Mouse (Mus musculus) cerebral cortex, adult 2 months (tissue): ENCODE results near the gene Atp5s.

Source experiments
- WGBS: fragments of 180-500 bp; shearing (Covaris S2); methylation state at CpG from one replicate; pipeline ENCODE4 v1.1.7; 2018; 5-methylcytosine and 5-hydroxymethylcytosine counted together

The Atp5s gene

GRCm38 (mm10) chr12:69733923-69734322 is 9.2 kb downstream of the Atp5s start:
- 55% methylated on average over 3 of the region's 3 CpGs for WGBS

DNA sequence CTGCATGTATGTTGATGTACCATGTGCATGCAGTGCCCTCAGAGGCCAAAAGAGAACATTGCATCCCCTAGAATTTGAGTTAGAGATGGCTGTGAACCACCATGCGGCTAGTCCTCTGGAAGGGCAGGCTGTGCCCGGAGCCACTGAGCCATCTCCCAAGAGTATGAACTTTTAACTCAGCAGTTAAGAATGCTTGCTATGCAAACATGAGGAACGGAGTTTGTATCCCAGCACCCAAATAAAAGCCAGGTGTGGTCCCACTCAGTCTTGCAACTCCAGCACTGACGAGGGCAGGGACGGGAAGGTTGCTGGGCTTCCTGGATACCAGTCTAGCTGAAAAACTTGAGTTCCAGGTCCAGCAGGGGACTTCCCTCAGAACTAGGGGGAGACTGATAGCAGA is 17.2 kb downstream of the Atp5s start:
- WGBS: 91% methylated on average over 5 of the region's 5 CpGs

DNA sequence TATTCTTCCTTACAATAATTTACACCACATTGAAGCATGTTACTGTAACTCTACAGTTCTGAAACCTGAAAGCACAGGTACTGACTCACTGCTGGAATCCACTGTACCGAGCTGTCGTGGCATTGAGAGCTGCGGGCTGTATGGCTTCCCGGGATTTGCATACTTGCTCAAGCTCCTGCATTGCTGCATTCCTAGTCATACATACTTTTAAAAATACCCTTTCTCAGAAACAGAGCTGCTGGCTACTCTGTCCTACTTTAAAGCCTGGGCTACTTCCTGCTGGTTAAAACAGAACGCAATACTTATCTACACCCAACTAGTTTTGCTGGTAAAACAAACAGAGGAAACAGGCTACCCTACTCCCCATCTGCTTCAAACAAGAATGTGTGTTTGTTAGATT is 19.4 kb downstream of the Atp5s start:
- WGBS: 59% methylated on average over 5 of the region's 5 CpGs

- 61% methylated on average over 10 of the region's 10 CpGs for WGBS
Observed at GRCm38 (mm10) chr12:69751864-69752341, 27.2 kb downstream of the Atp5s start.

GRCm38 (mm10) chr12:69753936-69754335 is 29.2 kb downstream of the Atp5s start:
- 69% methylated on average over 5 of the region's 5 CpGs for WGBS

DNA sequence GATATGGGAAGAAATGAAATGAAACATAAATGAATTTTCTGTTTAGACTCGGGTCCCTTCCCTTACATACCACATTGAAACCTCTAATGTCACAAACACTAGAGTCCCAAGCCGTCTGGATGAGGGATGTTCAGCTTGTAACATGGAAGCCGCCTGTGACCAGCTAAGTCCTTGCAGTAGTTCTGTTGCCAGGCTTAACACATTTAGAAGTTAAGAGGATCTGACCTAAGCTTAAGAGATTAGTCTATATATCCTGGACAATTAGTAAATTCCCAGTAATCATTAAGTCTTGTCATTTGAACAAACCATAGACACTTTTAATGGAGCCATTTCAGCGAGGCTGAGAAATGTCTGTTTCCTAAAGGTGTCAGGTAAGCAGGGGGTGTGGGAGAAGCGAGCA is 31.3 kb downstream of the Atp5s start:
- 92% methylated on average over 5 of the region's 5 CpGs for WGBS

GRCm38 (mm10) chr12:69757418-69758141 is 32.8 kb downstream of the Atp5s start:
- WGBS: 39% methylated on average over 22 of the region's 22 CpGs

DNA sequence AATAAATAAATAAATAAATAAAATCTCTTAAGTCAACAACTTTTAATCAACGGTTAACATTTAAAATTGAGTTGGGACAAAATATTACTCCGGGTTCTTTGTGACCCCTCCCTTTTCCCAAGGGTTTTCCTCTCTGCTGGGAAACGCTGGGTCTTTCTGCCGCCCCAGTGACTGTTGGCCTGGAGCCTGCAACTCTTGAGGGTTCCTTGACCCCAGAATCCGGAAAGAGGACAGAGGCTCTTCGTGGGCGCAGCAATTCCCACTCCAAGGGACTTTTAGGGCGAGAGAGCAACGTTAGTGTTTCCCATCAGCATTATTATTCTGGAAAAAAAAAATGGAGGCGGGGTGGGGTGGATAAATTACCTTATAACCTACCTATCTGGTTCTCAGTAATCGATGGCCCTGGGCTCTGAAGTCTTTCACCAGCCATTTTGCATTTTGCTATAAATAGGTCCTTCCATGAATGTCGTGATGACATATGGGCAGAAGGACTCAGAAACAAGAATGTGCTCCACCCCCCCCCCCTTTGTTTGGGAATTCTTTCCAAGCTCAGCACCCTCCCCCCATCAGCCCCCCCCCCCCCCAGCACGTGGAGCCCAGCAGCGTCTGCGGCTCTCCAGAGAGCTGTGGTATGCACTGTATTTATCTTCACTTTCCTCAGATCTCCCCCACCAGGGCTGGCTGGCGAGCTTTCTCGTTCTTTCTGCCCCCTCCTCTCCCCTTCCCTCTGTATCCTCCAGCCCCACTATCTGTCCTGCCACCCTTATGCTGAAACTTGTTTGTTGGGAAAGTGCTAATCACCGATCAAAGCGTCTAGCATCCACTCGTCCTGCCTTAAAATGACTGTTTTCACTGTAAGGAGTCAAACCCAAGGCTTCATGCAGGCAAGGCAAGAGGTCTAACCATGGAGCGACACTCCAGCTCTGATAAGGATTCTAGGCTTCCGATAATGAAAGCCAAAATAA is 33.8 kb downstream of the Atp5s start:
- WGBS: 34% methylated on average over 22 of the region's 22 CpGs

- WGBS: 70% methylated on average over 7 of the region's 7 CpGs
Observed at GRCm38 (mm10) chr12:69759267-69759885, 34.6 kb downstream of the Atp5s start.

GRCm38 (mm10) chr12:69760014-69760413 is 35.3 kb downstream of the Atp5s start:
- 84% methylated on average over 6 of the region's 6 CpGs for WGBS

GRCm38 (mm10) chr12:69760743-69761406 is 36.1 kb downstream of the Atp5s start:
- WGBS: 42% methylated on average over 20 of the region's 20 CpGs

DNA sequence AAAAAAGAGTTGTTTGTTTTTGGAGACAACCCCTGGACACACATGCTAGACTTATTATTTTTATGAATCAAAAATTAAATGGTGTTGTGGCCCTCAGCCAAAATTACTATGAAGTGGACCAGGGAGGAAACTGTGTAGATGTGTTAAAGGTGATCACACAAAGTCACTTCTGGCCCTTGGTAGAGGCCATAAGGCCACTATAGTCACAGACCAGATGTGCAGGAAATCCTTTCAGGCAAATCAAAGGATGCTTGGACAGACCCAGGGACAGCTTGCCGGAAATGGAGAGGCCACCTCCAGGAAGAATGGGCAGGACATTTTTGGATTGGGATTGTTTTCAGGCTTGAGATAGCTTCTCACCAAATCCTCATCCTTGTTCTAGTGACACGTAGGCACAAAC is 36.9 kb downstream of the Atp5s start:
- 67% methylated on average over 2 of the region's 2 CpGs for WGBS

DNA sequence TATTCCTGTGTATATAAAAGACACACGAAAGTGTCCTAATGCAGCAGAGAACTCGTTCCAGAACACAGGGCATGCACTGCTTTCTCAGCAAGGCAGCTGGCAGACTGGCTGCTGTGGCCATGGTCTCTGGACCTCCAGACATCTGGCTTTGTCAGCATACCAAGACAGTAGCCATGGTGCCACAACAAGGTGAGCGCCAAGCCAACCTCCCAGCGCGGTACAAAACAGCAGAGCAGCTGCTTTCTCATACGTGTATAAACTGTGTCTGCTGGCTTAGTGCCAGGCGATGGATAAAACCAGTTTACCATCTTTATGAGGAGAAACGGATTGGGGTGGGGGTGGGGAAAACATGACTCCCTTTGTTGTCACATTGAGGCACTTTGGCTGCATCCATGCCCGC is 40.8 kb downstream of the Atp5s start:
- WGBS: 74% methylated on average over 9 of the region's 9 CpGs

DNA sequence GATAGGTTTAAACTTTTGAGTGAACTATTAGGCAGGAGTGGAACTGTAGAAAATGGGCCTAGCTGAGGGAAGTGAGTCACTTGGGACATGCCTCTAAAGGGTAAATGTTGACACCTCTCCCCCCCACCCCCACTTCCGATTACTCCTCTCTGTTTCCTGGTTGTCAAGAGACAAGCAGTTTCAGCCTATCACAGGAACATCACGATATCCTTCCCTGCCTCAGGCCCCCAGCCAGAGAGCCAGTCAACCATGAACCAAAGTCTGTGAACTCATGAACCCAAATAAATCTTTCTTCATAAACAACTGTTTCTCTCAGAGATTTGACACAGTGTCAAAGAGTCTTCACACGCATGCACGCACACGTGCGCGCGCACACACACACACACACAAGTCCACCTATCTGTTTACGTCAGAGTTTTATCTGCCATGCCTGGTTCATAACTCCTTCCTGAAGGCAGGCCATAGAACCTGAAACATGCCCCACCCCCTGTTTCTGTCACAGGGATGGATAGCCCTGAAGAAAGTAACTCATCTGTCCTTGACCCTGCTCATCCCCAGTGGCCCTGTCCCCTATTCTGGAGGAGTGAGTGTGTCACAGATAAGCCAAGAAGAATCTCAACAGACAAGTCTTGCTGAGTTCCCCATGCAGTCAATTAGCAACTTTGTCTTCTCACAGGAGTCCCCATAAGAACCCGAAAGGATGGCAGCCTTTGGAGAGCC is 41.6 kb downstream of the Atp5s start:
- 92% methylated on average over 10 of the region's 10 CpGs for WGBS

DNA sequence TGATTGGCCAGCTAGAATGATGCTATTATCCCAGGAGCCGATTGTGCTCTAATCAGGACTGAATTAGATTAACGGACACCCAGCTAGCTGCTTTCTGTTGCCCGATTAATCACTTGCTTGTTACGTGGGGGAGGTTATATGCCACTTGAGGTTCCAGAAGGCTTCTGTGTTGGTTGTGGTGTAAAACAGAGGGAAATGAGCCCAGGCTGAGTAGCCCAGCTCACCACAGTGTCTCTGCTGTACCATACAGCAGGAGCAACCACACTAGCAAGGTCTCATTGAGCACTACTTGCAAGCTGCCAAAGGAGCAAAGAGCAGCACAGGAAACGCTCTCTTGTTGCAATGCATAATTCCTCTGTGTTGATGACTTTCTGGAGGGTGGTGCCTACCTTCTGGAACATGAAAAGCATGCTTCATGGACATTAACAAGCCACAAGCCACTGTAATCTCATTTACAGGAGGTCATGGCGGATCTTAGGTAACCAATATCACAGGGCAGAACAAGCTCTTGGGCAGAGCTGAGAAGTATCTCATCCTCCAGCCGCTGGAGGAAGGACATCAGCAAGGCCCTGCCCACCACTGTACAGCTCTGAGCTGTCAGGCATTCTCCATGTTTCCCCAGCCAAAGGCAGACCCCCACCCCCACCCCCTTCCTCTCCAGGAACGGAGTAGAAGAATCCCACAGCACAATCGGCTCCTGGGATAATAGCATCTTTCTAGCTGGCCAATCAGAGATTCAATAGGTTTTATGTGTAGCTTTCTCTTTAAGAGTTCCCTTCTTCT is 42.9 kb downstream of the Atp5s start:
- WGBS: 66% methylated on average over 9 of the region's 9 CpGs

- WGBS: 77% methylated on average over 2 of the region's 2 CpGs
Observed at GRCm38 (mm10) chr12:69768841-69769240, 44.1 kb downstream of the Atp5s start.

DNA sequence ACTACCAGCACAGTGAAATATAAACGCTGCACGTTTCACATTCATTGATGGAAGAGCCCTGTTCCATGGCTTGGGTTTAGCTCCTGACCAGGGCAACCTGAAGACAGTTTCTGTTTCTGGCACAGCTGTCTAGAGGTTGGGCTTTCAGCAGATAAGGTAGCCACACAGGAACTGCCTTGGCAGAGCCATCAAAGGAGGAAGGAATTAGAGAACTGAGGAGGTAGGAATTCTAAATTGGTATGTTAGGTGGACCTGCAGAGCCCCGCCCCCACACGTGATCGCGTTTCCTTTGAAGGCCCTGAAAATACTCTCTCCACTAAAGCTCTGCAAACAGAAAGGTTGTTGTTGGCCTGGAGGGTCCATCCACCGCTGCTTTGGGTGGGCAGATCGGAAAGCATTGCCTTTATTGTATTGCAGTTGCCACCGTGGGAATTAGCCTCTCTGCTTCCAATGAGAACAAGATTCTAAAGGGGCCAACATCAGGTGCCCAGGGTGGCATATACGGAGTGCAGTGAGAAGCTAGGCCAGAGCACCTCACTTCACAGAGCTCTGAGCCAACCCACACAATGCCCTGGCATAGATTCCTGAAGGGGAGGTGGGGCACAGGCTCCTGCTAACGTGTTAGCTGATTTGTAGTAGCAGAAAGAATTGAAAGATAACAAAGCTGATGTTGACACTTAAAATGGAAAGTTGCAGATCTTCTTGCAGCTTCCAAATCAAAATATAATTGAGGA is 52.0 kb downstream of the Atp5s start:
- WGBS: 61% methylated on average over 11 of the region's 11 CpGs

GRCm38 (mm10) chr12:69777341-69777730 is 52.6 kb downstream of the Atp5s start:
- 95% methylated on average over 6 of the region's 6 CpGs for WGBS

DNA sequence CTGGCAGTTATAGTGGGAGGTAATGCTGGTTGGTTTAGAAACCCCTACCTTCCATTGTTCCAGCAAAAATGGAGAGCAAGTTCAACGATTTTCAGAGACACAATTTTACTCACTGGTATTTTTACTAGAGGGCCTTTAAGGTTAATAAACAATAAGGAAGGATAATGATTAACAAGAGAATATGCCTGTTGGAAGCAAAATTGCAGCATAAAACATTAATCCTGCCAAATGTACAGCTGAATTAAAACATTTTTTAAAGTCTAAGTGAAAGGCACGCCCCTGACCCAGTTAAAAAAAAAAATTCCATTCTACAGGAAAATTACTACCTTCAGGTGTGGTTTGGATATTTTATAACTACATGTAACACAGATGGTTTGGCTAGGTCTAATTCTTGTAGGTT is 53.2 kb downstream of the Atp5s start:
- WGBS: 80% methylated on average over 2 of the region's 2 CpGs

GRCm38 (mm10) chr12:69781480-69781879 is 56.7 kb downstream of the Atp5s start:
- 93% methylated on average over 8 of the region's 8 CpGs for WGBS
